Mouse (Mus musculus) C2C12 (cell line): ENCODE data around the gene Rpl10a.

Experiments
- CEBPB ChIP-seq: IDR thresholded peaks from one replicate; pipeline ENCODE4 v1.6.1; 2011; ENCODE audit warnings: low read depth, mild to moderate bottlenecking, control low read depth, moderate library complexity
- CTCF ChIP-seq: IDR thresholded peaks from one replicate; pipeline ENCODE4 v1.5.1; 2011; ENCODE audit not compliant: control insufficient read depth, insufficient read depth, insufficient read length
- MAX ChIP-seq: IDR thresholded peaks from one replicate; pipeline ENCODE4 v1.6.1; 2011; ENCODE audit warnings: mild to moderate bottlenecking, control low read depth
- MYOD1 ChIP-seq: IDR thresholded peaks from one replicate; pipeline ENCODE4 v1.6.1; 2011; ENCODE audit warnings: low read depth; ENCODE audit not compliant: control insufficient read depth, insufficient read length
- MYOG ChIP-seq: IDR thresholded peaks from one replicate; pipeline ENCODE4 v1.6.1; 2011; ENCODE audit not compliant: control insufficient read depth, insufficient read length; ENCODE audit errors: extremely low read depth
- USF1 ChIP-seq: IDR thresholded peaks from one replicate; pipeline ENCODE4 v1.6.1; 2011; ENCODE audit warnings: low read depth, mild to moderate bottlenecking, control low read depth, moderate library complexity

- no peak for TF ChIP-seq CTCF
- TF ChIP-seq MAX = no peak
- no peak for TF ChIP-seq CEBPB
- no peak for TF ChIP-seq MYOG
- no peak for TF ChIP-seq USF1
- TF ChIP-seq MYOD1 = no peak
Observed at GRCm38 (mm10) chr17:28361921-28362652, 33.8 kb downstream of the Rpl10a start.
